In genomic region chr9:62366478-62367458, GRCm38 (mm10) we compare ENCODE assay signal across 8 mouse cellular contexts. TPM values are rescaled to one million over a fixed set of nuclear protein-coding genes. Genes with fewer than 3 reads are reported as not detected.
DNase-seq lines count a peak whose midpoint lies in the region; ATAC-seq and TF ChIP-seq lines count a peak whose summit lies in the region.

No protein-coding gene starts in this region.

- peaks cover 58% of the 10 kb centered on the region for H3K4me1 ChIP-seq in kidney, adult 2 months (ENCODE audit: control insufficient read depth, insufficient read depth, low read length)
- peaks cover 67 to 90% of the 10 kb centered on the region in 2 experiments for H3K4me1 ChIP-seq in heart, embryonic 14.5 days (ENCODE audit: control insufficient read depth in 2 of 2, insufficient read depth in 2 of 2, low read length in 2 of 2)
- H3K4me1 ChIP-seq in midbrain, embryonic 12.5 days, result peaks cover 90% of the 10 kb centered on the region

- peak overlapping the region; percentile 78 for H3K27ac ChIP-seq in kidney, adult 2 months (ENCODE audit: insufficient read depth, low read depth, low read length)
- peak overlapping the region; percentile 62 to 66 for H3K27ac ChIP-seq in heart, embryonic 14.5 days (replicated peaks in 1 of 2; ENCODE audit: control insufficient read depth in 1 of 2, insufficient read depth in 1 of 2, low read depth in 2 of 2, low read length in 2 of 2)
- peak overlapping the region; percentile 49 for H3K27ac ChIP-seq in midbrain, embryonic 12.5 days (replicated peaks)

- no peaks in the 10 kb centered on the region for H3K27me3 ChIP-seq in kidney, adult 2 months (replicated peaks; ENCODE audit: control insufficient read depth, insufficient read depth, low read length)
- H3K27me3 ChIP-seq in heart, embryonic 14.5 days (ENCODE audit: control insufficient read depth, insufficient read depth, low read length), result no peaks in the 10 kb centered on the region
- 0 out of 2 replicates have a peak, but pooled peaks cover 5% of the 10 kb centered on the region for H3K27me3 ChIP-seq in midbrain, embryonic 12.5 days

- TF ChIP-seq POLR2A in kidney, adult 2 months (IDR thresholded peaks at IDR 0.05; ENCODE audit: low read depth, low read length), result no peak

- peak overlapping the region; percentile 17 for H3K4me2 ChIP-seq in heart, embryonic 14.5 days (ENCODE audit: low read length)
- peak overlapping the region; percentile 19; the same call in 1 of the 2 replicates for H3K4me2 ChIP-seq in midbrain, embryonic 12.5 days (replicated peaks)

- DNase-seq in kidney, adult 2 months, result no peak
- DNase-seq in kidney, adult 9 months, result no peak
- DNase-seq in T-cell, adult 2 months (ENCODE audit: low spot score), result peak; percentile 50
- DNase-seq in Muller cell, postnatal 12 days (ENCODE audit: inconsistent ontology term), result no peak
- DNase-seq in frontal cortex, postnatal 36 days (ENCODE audit: low spot score in 2 of 2), result no peak
- DNase-seq in ovary, postnatal 10 days (ENCODE audit: low spot score), result no peak

- H3K4me3 ChIP-seq in kidney, adult 2 months (ENCODE audit: insufficient read depth, low read depth, low read length), result no peak overlapping the region
- no peak overlapping the region for H3K4me3 ChIP-seq in heart, embryonic 14.5 days (ENCODE audit: control insufficient read depth in 1 of 2, insufficient read depth in 1 of 2, low read depth in 1 of 2, low read length in 2 of 2)
- H3K4me3 ChIP-seq in midbrain, embryonic 12.5 days, result no peak overlapping the region

- ATAC-seq in heart, embryonic 14.5 days (ENCODE audit: insufficient number of reproducible peaks, insufficient read depth, low FRiP score, low read depth), result no peak
- ATAC-seq in midbrain, embryonic 12.5 days (ENCODE audit: low FRiP score, low read depth), result peak; percentile 31; the same call in 1 of the 2 replicates

- TF ChIP-seq CTCF in kidney, adult 2 months (conservative IDR thresholded peaks at IDR 0.05; ENCODE audit: insufficient read depth, insufficient read length, low read depth, low read length), result no peak

- no peaks in the 10 kb centered on the region for H3K9me3 ChIP-seq in heart, embryonic 14.5 days (ENCODE audit: control insufficient read depth, low read length)
- H3K9me3 ChIP-seq in midbrain, embryonic 12.5 days, result no peaks in the 10 kb centered on the region

- peak overlapping the region; percentile 53 for H3K9ac ChIP-seq in heart, embryonic 14.5 days (ENCODE audit: low read length)
- H3K9ac ChIP-seq in midbrain, embryonic 12.5 days (replicated peaks), result no peak overlapping the region

- no peaks in the 10 kb centered on the region for H3K36me3 ChIP-seq in kidney, adult 2 months (ENCODE audit: control insufficient read depth, insufficient read depth, low read length)
- H3K36me3 ChIP-seq in heart, embryonic 14.5 days (ENCODE audit: control insufficient read depth, insufficient read depth, low read length), result peaks cover 7% of the 10 kb centered on the region; the same call in 1 of the 2 replicates
- H3K36me3 ChIP-seq in midbrain, embryonic 12.5 days, result no peaks in the 10 kb centered on the region

- 33% methylated on average over 23 of the region's 23 CpGs for WGBS in kidney, adult 2 months
- 48% methylated on average over 23 of the region's 23 CpGs for WGBS in heart, embryonic 14.5 days
- 53% methylated on average over 23 of the region's 23 CpGs for WGBS in midbrain, embryonic 12.5 days

RNA-seq across cellular contexts. Expression of gene Anp32a, which starts 25.7 kb away (rescaled TPM):
- polyA plus RNA-seq in kidney, adult 2 months (2012; rRNA removed), result 32.0 and 61.3 TPM in 2 replicates
- 92.8 and 109 TPM in 2 replicates for polyA plus RNA-seq in heart, embryonic 14.5 days (2014; fragmentation: Nextera tagmentation; extraction: Ambion mirVana)
- 182 and 184 TPM in 2 replicates for polyA plus RNA-seq in midbrain, embryonic 12.5 days (2016; fragmentation: Nextera tagmentation; extraction: Ambion mirVana)
